Mouse (Mus musculus) G1E (cell line): ENCODE data around the gene Ccr3. TPM values are rescaled to one million over a fixed set of nuclear protein-coding genes. Genes with fewer than 3 reads are reported as not detected.

ENCODE experiments used
- ATAC-seq: 2 replicates; pipeline ENCODE4 v1.8.0; 2016; ENCODE audit warnings: mild to moderate bottlenecking; ENCODE audit not compliant: insufficient number of reproducible peaks, poor library complexity, low FRiP score, severe bottlenecking; ENCODE audit errors: extremely low read depth
- DNase-seq: peaks from one replicate; pipeline ENCODE4 v3.0.0; 2012; ENCODE audit warnings: low spot score
- H3K27me3 ChIP-seq: 2 replicates; pipeline ENCODE4 v1.6.1; 2012; ENCODE audit warnings: mild to moderate bottlenecking, low read length, inconsistent platforms; ENCODE audit not compliant: insufficient read depth
- H3K36me3 ChIP-seq: replicated peaks from 2 replicates; pipeline ENCODE3; 2012; ENCODE audit warnings: mild to moderate bottlenecking, inconsistent platforms
- H3K4me1 ChIP-seq: 2 replicates; pipeline ENCODE4 v1.6.1; 2012; ENCODE audit warnings: low read depth, low read length, inconsistent platforms, mixed read lengths; ENCODE audit not compliant: insufficient read depth
- H3K4me3 ChIP-seq: 2 replicates; pipeline ENCODE4 v1.5.1; 2012; ENCODE audit warnings: low read depth, mild to moderate bottlenecking, inconsistent platforms, low read length, moderate library complexity, mixed read lengths
- H3K9me3 ChIP-seq: replicated peaks from 2 replicates; pipeline ENCODE4 v1.6.1; 2012; ENCODE audit warnings: inconsistent platforms
- CTCF ChIP-seq: IDR thresholded peaks from 2 replicates; pipeline ENCODE4 v1.5.1; 2012; ENCODE audit warnings: low read depth, low read length, inconsistent platforms, mixed read lengths
- GATA1 ChIP-seq: IDR thresholded peaks from 2 replicates; pipeline ENCODE4 v1.6.1; 2012; ENCODE audit warnings: borderline replicate concordance, low read length, inconsistent platforms, mixed read lengths
- GATA2 ChIP-seq: IDR thresholded peaks from 2 replicates; pipeline ENCODE4 v1.6.1; 2012; ENCODE audit warnings: low read depth, low read length, inconsistent platforms, borderline replicate concordance
- POLR2AphosphoS5 ChIP-seq: IDR thresholded peaks from 2 replicates; pipeline ENCODE4 v1.6.1; 2012; ENCODE audit warnings: low read depth, low read length, inconsistent platforms; ENCODE audit not compliant: insufficient replicate concordance
- TAL1 ChIP-seq: conservative IDR thresholded peaks from 2 replicates; pipeline ENCODE4 v1.6.1; 2012; ENCODE audit warnings: low read depth, low read length, inconsistent platforms, mixed read lengths
- polyA plus RNA-seq: library from polyadenylated mRNA; stranded (reverse); fragments of >175 nt; gene quantifications from 2 replicates; pipeline ENCODE4 v1.2.3, GENCODE M21; 2012
- total RNA-seq, 2 experiments: library from RNA; stranded (forward) in 1 of 2; stranded (reverse) in 1 of 2; fragments of 200-1000 nt in 1 of 2; fragments of >200 nt in 1 of 2; fragmentation: Nextera tagmentation in 1 of 2; gene quantifications; 2 replicates each; pipeline ENCODE4 v1.2.3; 2014 to 2017

The Ccr3 gene
- total and polyA plus RNA-seq, 3 experiments = 0.11 TPM; not detected in 2

DNA sequence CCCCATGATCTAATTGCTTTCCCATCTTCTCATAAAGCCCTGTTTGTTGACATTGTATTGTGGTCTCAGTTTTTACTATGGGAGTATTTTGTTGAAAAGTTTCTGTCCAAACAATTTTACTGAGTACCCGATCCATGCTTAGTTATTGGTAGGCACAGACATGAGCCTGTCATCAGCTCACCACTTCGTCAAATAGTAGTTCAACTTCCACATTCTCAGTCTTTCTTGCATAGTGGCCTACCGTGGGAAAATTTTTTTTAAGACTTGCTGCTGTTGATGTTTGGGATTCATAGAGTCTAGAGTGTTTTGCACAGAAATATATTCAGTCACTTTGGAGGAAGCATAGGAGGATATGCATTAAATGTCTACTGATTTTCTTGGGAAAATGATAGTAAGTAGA, 8.5 kb upstream of the Ccr3 start:
- H3K4me1 ChIP-seq = peaks cover 26% of the 10 kb centered on the region
- no peak for TF ChIP-seq GATA1
- TF ChIP-seq CTCF = no peak
- TF ChIP-seq POLR2AphosphoS5 = no peak
- TF ChIP-seq GATA2 = no peak
- no peak for TF ChIP-seq TAL1
- DNase-seq (no peak), ATAC-seq (no peak)
- no peaks in the 10 kb centered on the region for H3K36me3 ChIP-seq
- no peak overlapping the region for H3K4me3 ChIP-seq
- H3K27me3 ChIP-seq = no peaks in the 10 kb centered on the region; the same call in 1 of the 2 replicates
- no peaks in the 10 kb centered on the region for H3K9me3 ChIP-seq

DNA sequence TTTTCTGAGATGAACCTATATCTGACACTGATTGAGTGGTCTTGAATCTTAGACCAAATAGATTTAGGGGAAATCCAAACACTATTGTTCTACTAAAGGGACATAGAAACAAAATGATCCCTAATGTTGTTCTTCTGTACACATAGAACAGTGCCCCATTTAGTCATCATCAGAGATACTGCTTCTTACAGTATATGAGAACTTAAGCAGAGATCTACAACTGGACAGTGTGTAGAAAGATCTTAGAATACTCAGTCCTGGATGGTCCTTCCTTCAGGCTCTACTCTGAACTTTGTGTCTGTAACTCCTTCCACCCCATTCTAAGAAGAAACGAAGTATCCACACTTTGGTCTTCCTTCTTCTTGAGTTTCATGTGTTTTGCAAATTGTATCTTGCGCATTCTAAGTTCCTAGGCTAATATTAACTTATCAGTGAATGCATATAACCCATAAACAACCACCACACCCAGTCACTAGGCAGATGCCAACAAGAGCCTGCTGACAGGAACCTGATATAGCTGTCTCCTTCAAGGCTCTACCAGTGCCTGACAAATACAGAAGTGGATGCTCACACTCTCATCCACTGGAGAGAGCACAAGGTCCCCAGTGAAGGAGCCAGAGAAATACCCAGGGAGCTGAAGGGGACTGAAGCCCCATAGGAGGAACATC, 6.7 kb upstream of the Ccr3 start:
- peaks cover 26% of the 10 kb centered on the region for H3K4me1 ChIP-seq
- no peak for TF ChIP-seq CTCF
- TF ChIP-seq GATA2 = no peak
- TF ChIP-seq POLR2AphosphoS5 = no peak
- no peak for TF ChIP-seq GATA1
- no peak for TF ChIP-seq TAL1
- H3K4me3 ChIP-seq = no peak overlapping the region
- ATAC-seq (no peak), DNase-seq (no peak)
- no peaks in the 10 kb centered on the region for H3K9me3 ChIP-seq
- no peaks in the 10 kb centered on the region; the same call in 1 of the 2 replicates for H3K27me3 ChIP-seq
- H3K36me3 ChIP-seq = no peaks in the 10 kb centered on the region

DNA sequence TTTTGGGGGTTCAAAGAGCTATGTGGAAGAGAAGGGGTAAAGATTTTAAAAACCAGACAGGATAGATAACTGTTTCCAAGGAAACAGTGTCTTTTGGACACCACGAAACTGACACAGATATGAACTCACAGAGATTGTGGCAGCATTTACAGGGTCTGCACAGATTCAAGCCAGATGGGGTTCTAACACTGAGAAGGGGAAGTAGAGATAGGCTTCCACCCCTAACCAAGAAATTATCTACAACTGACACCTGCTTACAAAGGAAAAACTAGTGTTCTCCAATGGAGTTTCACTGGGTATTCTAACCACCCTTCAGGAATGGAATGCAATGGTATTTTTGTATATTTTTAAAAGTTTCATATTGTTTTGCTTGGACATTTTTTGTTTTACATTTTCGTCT, 5.7 kb upstream of the Ccr3 start:
- Histone ChIP-seq H3K36me3 (no peaks in the 10 kb centered on the region), H3K9me3 (no peaks in the 10 kb centered on the region), H3K27me3 (no peaks in the 10 kb centered on the region; the same call in 1 of the 2 replicates), H3K4me1 (peaks cover 26% of the 10 kb centered on the region), H3K4me3 (no peak overlapping the region)
- TF ChIP-seq TAL1 (peak; percentile 81), GATA1 (no peak), POLR2AphosphoS5 (no peak), CTCF (no peak), GATA2 (no peak)
- ATAC-seq (peak; percentile 93), DNase-seq (peak; percentile 19)

DNA sequence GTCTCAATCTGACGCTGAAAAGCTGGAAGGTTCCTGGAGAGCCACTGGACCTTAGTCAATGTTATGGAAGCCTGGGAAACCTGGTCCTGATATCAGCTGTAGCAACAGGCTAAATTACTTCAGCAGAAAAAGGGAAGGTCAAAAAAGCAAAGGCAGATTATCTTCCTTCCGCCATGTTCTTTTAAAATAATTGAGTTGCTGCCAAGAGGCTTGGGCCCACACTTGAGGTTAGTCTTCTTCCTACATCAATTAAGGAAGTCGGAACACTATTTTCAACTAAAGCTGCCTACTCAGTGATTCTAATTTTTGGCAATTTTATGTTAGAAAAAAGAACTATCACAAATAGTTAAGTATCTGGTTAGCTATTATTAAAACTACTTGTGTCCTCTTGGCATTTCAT, 1.9 kb upstream of the Ccr3 start:
- no peaks in the 10 kb centered on the region for H3K9me3 ChIP-seq
- ATAC-seq = no peak
- no peaks in the 10 kb centered on the region for H3K27me3 ChIP-seq
- peaks cover 24% of the 10 kb centered on the region for H3K4me1 ChIP-seq
- no peaks in the 10 kb centered on the region for H3K36me3 ChIP-seq
- TF ChIP-seq POLR2AphosphoS5 (no peak), GATA1 (no peak), GATA2 (no peak)
- no peak for DNase-seq
- H3K4me3 ChIP-seq = no peak overlapping the region

DNA sequence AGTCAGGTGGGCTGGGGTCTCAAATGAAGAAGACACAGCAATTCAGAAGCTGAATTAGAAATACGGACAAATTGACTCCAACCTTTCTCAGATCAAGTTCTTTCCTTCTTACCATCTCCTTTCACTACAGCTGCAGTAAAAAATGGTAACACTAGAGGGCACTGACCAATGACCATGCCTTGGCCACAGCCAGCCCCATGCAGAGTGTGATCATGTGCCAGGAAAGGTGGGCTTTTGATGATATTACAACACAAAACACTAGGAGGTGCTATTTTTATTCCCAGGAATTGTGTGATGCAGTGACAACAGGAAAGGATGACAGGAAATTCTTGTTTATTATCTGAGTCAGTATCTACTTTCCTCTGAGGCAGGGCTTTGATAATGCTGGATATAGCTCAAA, 11.6 kb downstream of the Ccr3 start:
- Histone ChIP-seq H3K4me1 (peaks cover 31% of the 10 kb centered on the region), H3K27me3 (no peaks in the 10 kb centered on the region), H3K4me3 (no peak overlapping the region), H3K36me3 (no peaks in the 10 kb centered on the region), H3K9me3 (no peaks in the 10 kb centered on the region)
- TF ChIP-seq GATA1 (no peak), GATA2 (no peak), TAL1 (no peak), CTCF (no peak), POLR2AphosphoS5 (no peak)
- DNase-seq = no peak
- ATAC-seq = no peak

DNA sequence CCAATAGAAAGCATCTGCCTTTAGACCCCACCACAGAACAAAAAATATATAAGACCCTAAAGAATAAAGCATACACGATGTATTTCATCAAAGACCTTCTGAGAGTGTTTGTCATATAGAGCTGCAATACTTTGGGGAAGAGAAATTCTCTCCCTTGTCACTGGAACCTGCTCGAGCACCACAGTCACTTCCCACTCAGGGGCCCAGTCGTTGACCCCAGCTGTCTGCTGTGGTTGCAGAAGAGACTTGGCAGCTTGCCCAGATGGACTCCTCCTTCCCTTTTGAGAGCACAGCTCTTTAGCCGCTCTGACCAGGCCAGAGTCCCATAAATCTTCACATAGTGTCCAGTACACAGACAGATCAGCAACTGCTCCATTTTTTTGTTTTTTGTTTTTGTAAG, 15.9 kb downstream of the Ccr3 start:
- ATAC-seq = 0 out of 2 replicates have a peak, but pooled peaks have one; percentile 31

More for the DNA sequence above, 15.9 kb downstream of the Ccr3 start:
- peaks cover 36% of the 10 kb centered on the region for H3K4me1 ChIP-seq
- peak; percentile 8 for DNase-seq
- H3K4me3 ChIP-seq = peak overlapping the region; percentile 42; the same call in 1 of the 2 replicates
- no peak for TF ChIP-seq TAL1
- TF ChIP-seq GATA1 = no peak
- no peak for TF ChIP-seq POLR2AphosphoS5
- no peak for TF ChIP-seq CTCF
- no peak for TF ChIP-seq GATA2
- no peaks in the 10 kb centered on the region for H3K27me3 ChIP-seq
- no peaks in the 10 kb centered on the region for H3K36me3 ChIP-seq
- H3K9me3 ChIP-seq = no peaks in the 10 kb centered on the region
